Mouse (Mus musculus) ES-Bruce4 (cell line): ENCODE results near the gene Nemp1.

Experiments used
- CTCF ChIP-seq: IDR thresholded peaks from one replicate; pipeline ENCODE4 v1.8.1; 2011; ENCODE audit warnings: low read depth, low read length
- POLR2A ChIP-seq: IDR thresholded peaks from one replicate; pipeline ENCODE4 v1.8.1; 2011; ENCODE audit warnings: low read length; ENCODE audit not compliant: insufficient read depth

- TF ChIP-seq POLR2A = no peak
- TF ChIP-seq CTCF = no peak
Observed at GRCm38 (mm10) chr10:127698966-127699365, 32.3 kb downstream of the Nemp1 start.
